Mouse (Mus musculus) CD8-positive naive resting alpha-beta T cell, adult 2 months (primary cell): ENCODE results near the gene Gm20422.
A peak's percentile ranks its signal among the peaks of the same experiment; 100 is the strongest.

Experiments used
- DNase-seq, 2 experiments: peaks; one replicate each; pipeline ENCODE4 v3.0.0; 2022; ENCODE audit warnings: low read depth in 2 of 2, low spot score in 2 of 2

The Gm20422 gene

GRCm38 (mm10) chr8:69794096-69794495, 19.4 kb upstream of the Gm20422 start:
- no peak for DNase-seq

DNA sequence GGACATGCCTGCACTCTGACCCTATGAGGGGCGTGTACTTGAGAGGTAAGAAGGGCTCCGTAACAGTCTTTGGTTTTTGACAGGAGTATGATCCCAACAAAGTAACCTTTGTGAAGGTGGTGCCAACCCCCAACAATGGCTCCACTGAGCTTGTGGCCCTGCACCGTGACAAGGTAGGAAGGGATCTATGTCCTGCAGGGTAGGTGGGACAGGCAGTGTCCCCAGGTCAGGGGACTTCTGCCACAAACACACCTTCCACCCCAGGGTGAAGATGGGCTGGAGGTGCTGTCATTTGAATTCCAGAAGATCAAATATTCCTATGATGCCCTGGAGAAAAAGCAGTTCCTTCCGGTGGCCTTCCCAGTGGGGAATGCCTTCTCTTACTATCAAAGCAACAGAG, 19.0 kb upstream of the Gm20422 start:
- DNase-seq: no peak

DNA sequence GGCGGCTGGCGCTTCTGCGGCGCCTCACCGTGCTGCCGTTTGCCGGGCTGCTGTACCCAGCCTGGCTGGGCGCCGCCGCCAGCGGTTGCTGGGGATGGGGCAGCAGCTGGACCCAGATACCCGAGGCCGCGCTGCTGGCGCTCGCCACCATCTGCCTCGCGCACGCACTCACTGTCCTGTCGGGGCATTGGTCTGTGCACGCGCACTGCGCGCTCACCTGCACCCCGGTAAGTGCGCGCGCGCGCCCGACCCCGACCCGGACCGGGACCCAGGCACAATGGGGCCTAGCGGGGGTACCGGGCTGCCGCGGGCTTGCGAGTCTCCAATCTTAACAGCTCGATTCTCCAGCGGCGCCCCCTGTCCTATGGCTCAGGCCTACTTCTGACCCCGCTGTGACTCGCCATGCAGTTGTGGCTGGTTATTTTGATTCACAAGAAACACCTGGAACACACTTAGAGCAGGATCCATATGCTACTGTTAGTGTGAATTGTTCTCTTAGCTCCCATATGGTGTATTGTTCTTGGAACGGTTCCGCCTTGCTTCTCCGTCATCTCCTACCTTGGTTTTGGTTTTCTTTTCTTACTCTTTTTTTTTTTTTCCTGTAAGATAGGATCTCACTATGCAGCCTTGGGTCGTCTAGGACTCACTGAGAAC, 16.9 kb upstream of the Gm20422 start:
- peak; percentile 20 to 22 for DNase-seq

DNA sequence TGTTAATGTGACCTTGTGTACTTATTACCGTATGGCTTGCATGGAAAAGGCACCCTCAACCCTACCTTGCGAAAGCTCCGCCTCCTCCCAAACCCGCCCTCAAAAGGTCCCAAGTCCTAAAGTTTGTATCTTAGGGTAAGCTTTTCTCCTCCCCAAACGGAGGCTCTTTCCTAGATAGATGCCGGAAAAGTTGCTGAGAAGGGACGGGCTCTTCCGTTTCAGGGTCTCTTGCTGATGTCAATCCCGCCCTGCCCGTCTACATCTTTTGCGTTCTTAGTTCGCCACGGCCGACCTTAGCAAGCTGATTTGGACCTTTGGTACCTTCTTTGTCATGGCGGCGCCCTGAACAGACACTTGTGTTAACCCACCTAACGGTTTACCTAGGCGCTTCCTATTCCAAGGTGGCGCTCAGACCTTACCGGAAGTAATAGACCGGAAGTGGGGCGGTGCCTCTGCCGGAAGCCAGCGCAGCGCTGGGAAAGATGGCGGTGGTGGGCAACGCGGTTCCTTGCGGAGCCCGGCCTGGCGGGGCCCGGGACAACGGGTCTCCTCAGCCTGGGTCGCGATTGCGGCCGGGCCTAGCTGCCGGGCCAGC, 16.2 kb upstream of the Gm20422 start, which contains the start of the genes Atp13a1 and Zfp866:
TSS of gene Atp13a1 (plus strand) at position 391 of the 595 bp plus-strand sequence.
TSS of gene Zfp866 (minus strand) at position 406 of the 595 bp plus-strand sequence.
- peak; percentile 87 to 88 for DNase-seq

DNA sequence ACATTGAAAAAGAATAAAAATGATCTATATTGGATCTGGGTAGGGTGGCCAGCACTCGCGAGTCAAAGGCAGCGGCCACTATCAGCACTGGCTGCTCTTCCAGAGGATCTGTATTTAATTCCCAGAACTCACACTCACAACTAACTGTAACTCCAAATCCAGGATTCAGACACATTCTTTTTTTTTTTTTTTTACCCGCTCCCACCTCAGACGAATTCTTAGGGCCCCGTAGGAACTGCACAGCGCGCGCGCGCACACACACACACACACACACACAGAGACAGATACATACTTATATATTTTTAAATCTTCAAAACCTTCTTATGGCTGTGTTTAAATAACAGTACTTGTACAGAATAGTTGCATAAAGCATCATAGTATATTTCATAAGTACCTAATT, 15.7 kb upstream of the Gm20422 start:
- DNase-seq: no peak

DNA sequence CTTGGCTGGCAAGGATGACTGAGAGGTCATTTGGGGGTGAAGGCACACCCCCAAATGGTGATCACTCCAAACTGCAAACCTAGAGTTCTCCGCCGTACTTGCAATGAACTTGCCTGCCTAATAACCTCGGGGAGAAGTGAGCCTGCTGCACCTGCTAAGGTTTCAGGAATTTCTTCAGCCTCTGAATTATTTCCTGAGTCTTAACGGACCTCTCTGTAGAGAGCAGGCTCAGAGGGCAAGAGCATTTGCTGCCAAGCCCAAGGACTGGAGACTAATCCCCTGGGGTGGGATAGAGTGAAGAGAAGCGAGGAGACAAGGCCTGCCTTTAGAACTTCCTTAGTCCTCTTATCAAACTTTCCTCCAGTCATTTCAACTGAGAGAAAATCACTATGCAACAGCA, 15.0 kb upstream of the Gm20422 start:
- no peak for DNase-seq

- DNase-seq: no peak
Observed at GRCm38 (mm10) chr8:69789105-69789504, 14.4 kb upstream of the Gm20422 start.

DNA sequence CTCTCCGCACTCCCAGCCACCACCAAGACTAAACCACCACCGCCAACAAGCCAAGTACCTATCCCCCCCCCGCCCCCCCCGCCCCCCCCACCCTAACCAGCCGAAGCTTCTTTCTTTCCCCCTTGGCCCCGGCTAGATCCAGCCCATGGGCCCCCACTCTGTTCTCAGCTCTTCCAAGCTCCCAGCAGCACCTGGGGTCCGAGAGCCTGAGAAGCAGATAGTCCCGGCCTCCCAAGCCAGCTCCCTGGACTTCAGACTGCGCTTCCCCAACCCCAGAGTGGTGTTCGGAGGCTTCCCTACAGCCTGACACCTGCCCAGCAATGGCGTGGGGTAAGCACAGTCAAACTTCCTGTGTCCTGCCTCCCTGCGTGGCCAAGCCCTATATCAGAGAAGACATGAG, 2.4 kb upstream of the Gm20422 start:
- no peak for DNase-seq

DNA sequence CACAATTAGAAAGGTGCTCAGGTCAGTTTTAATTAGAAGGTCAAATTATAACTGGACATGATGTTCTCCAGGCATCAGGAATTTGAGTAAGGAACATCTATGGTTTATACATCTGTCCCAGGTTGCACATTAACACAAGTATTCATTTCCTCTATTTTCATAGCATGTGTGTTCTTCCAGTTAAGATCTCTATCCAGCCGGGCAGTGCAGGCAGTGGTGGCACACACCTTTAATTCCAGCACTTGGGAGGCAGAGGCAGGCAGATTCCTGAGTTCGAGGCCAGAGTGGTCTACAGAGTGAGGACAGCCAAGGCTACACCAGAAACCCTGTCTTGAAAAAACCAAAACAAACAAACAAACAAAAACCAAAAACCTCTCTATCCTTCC, 456 bp upstream of the Gm20422 start:
- no peak for DNase-seq

GRCm38 (mm10) chr8:69772106-69772505, 2.6 kb downstream of the Gm20422 start:
- DNase-seq: no peak

GRCm38 (mm10) chr8:69771221-69771620, 3.5 kb downstream of the Gm20422 start:
- DNase-seq: no peak

GRCm38 (mm10) chr8:69761814-69762445, 12.8 kb downstream of the Gm20422 start:
- DNase-seq: no peak

DNA sequence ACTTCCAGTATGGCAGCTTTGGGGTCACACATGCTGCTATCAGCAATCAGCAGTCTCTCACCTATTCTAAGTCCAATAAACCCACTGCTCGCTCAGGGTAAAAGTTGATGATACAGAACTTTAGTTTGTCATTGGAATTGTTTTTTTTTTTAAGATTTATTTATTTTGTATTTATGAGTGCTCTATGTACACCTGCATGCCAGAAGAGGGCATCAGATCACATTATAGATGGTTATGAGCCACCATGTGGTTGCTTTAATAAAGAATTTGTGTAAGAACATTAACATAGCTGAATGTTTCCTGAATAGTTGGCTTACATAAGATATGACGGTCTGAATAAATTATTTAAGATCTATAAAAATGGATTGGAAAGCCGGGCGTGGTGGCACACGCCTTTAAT, 16.4 kb downstream of the Gm20422 start:
- DNase-seq: no peak

DNA sequence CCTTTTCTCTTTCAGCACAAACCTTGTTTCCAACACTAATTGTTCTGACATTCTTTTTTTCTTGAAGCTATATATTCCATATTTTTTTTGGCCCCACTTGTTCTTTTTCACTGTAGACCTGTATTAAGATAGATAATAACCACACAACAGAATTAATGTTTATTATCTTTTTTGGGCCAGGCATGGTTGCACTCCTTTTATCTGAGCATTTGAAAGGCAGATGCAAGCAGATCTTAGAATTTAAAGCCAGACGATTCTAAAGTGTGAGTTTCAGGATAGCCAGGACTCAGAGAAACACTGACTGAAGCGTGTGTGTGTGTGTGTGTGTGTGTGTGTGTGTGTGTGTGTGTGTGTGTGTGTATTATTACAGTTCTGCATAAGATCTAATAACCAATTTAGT, 22.2 kb downstream of the Gm20422 start:
- DNase-seq: no peak

DNA sequence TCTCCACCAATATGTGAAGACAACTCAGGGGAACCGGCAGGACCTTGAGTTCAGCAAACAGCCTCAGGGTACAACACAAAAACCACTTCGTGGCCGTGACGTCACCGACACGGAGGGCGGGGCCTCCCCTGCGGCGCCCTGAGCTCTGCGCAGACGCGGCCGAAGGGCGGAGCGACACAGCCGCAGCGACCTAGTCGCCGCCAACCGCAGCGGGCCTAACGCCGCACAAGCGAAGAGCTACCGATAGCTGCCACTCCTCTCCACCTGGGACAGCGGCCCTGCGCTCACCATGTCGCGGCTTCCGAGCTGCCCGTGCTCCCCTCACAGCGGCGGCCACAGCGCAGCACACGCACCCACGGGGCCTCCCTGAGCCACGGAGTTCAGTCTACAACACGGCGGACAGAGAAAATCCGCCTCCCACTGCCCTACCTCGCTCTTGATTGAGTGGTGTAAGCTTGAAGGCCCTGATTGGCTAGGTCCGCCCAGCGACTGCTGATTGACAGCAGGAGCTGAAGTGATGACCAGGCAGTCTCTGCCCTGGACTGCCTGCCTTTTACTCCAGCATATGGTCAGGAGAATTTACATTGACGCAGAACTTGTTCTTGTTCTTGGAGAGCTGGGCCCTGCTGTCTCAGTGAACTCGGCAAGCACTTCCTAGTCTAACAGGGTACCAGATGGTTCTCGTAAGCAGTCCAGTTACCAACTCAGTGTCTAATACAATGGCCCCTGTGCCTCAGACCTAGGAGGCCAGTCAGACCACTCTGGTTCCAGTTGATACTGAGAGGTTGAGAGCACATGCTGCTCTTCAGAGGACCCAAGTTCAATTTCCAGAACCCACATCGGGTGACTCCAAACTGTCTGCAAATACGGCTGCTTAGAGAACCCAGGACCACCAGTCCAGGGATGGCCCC, 24.9 kb downstream of the Gm20422 start, which contains the start of gene Zfp963:
TSS of gene Zfp963 (minus strand) at position 427 of the 911 bp plus-strand sequence.
- DNase-seq: peak; percentile 94 to 98

- DNase-seq: no peak
Observed at GRCm38 (mm10) chr8:69741231-69741630, 33.5 kb downstream of the Gm20422 start.

DNA sequence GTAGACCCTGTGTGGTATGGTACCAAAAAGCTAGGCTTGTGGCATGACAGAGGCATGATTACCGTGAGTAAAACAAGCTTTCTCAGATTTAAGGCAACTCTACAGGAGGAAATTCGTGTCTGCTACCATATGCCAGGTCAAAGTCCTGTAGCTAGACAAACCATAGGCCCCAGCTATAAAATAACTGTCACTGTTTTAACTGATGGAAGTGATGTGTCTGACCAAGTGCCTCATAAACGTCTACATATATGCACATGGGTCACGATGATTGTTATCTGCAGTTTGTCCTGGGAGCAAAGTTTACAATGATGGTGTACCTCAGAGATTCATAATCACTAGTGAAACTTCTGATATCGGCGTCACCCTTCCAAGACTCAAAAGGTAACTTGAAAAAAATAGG, 33.9 kb downstream of the Gm20422 start:
- no peak for DNase-seq

GRCm38 (mm10) chr8:69735495-69735894, 39.2 kb downstream of the Gm20422 start:
- no peak for DNase-seq

DNA sequence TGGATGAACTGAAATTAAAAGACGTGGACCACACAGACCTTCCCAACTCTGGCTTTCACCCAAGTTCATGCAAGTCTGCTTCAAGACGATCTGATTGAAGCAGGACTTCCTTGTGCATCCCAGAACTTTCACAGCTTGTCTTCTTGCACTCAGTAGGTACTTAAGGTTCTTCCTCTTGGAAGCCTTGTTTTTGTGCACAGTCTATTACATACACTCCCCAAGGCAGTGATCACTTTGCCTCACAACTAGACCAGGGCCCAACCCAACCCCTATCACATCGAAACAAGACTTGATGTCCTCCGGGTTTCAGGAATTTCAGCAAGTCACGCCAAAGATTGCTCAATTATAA, 57.5 kb downstream of the Gm20422 start:
- no peak for DNase-seq

GRCm38 (mm10) chr8:69716403-69717231, 58.1 kb downstream of the Gm20422 start:
- DNase-seq: peak; percentile 91 to 92

- DNase-seq: no peak
Observed at GRCm38 (mm10) chr8:69715366-69715765, 59.3 kb downstream of the Gm20422 start.
